Mouse (Mus musculus) gastrocnemius, adult 8-10 months (tissue): ENCODE measurements around the gene Zfp185. TPM values are rescaled to one million over a fixed set of nuclear protein-coding genes. Genes with fewer than 3 reads are reported as not detected.

Experiments
- DNase-seq, 2 experiments: peaks; one replicate each; pipeline ENCODE4 v3.0.0; 2022; ENCODE audit warnings: low spot score in 2 of 2
- total RNA-seq, 4 experiments: library from RNA; stranded (reverse); gene quantifications; 2 replicates each; pipeline ENCODE4 v1.2.4; 2022

Gene Zfp185
- total RNA-seq = under 1 TPM; 0.12 to 0.64 (median 0.58) TPM

- DNase-seq = peak; percentile 5 to 29
Observed at GRCm38 (mm10) chrX:72986841-72987519, at the start of gene Zfp185. Zfp185 (plus strand) TSS chrX:72987339.

GRCm38 (mm10) chrX:72953464-72953863, 33.7 kb upstream of the Zfp185 start:
- DNase-seq = no peak

GRCm38 (mm10) chrX:72956486-72956885, 30.7 kb upstream of the Zfp185 start:
- no peak for DNase-seq

- no peak for DNase-seq
Observed at GRCm38 (mm10) chrX:72960431-72960830, 26.7 kb upstream of the Zfp185 start.

GRCm38 (mm10) chrX:72961511-72961910, 25.6 kb upstream of the Zfp185 start:
- DNase-seq = no peak

GRCm38 (mm10) chrX:72962743-72963142, 24.4 kb upstream of the Zfp185 start:
- DNase-seq = no peak

GRCm38 (mm10) chrX:72982831-72983230, 4.3 kb upstream of the Zfp185 start:
- DNase-seq = no peak

GRCm38 (mm10) chrX:72985607-72986006, 1.5 kb upstream of the Zfp185 start:
- no peak for DNase-seq

GRCm38 (mm10) chrX:72987520-72987905, 374 bp downstream of the Zfp185 start:
- no peak for DNase-seq

- DNase-seq = no peak
Observed at GRCm38 (mm10) chrX:72988431-72988830, 1.3 kb downstream of the Zfp185 start.

- no peak for DNase-seq
Observed at GRCm38 (mm10) chrX:72990581-72990980, 3.4 kb downstream of the Zfp185 start.

GRCm38 (mm10) chrX:72992291-72992919, 5.3 kb downstream of the Zfp185 start:
- DNase-seq = no peak

GRCm38 (mm10) chrX:72995542-72995941, 8.4 kb downstream of the Zfp185 start:
- no peak for DNase-seq

GRCm38 (mm10) chrX:73003110-73003509, 16.0 kb downstream of the Zfp185 start:
- no peak for DNase-seq

- DNase-seq = no peak
Observed at GRCm38 (mm10) chrX:73005678-73006077, 18.5 kb downstream of the Zfp185 start.

- peak; percentile 85 to 90 for DNase-seq
Observed at GRCm38 (mm10) chrX:73007597-73008479, 20.7 kb downstream of the Zfp185 start.

- no peak for DNase-seq
Observed at GRCm38 (mm10) chrX:73012846-73013245, 25.7 kb downstream of the Zfp185 start.

- no peak for DNase-seq
Observed at GRCm38 (mm10) chrX:73037003-73037402, 49.9 kb downstream of the Zfp185 start, which contains the start of gene Pnma5. Pnma5 (minus strand) TSS chrX:73037103.

- DNase-seq = no peak
Observed at GRCm38 (mm10) chrX:73038831-73039230, 51.7 kb downstream of the Zfp185 start.

- DNase-seq = no peak
Observed at GRCm38 (mm10) chrX:73039666-73040065, 52.5 kb downstream of the Zfp185 start.

- peak; percentile 90 for DNase-seq
Observed at GRCm38 (mm10) chrX:73053860-73054563, 66.9 kb downstream of the Zfp185 start.
